Mouse (Mus musculus) C2C12 (cell line): ENCODE measurements around the gene Scn10a.

Experiments
- CTCF ChIP-seq: IDR thresholded peaks from one replicate; pipeline ENCODE4 v1.5.1; 2011; ENCODE audit not compliant: control insufficient read depth, insufficient read depth, insufficient read length
- MAX ChIP-seq: IDR thresholded peaks from one replicate; pipeline ENCODE4 v1.6.1; 2011; ENCODE audit warnings: mild to moderate bottlenecking, control low read depth

DNA sequence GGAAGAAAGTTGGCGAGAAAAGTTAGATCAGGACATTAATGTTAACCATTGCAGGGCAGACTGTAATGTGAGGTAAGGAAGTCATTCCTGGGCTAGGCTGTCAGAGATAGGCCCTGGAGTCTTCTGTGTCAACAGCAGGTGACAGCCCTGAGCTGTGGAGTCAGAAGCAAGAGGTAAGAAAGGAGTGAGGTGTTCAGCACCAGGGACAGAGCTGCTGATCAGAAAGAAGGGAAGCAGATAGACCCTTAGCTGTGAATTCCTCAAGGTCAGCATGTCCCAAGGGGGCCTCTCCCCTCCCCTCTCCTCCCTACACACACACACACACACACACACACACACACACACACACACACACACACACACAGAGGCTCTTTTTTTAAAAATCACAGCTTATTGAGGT lies 55.0 kb downstream of the Scn10a start:
- TF ChIP-seq CTCF (no peak), MAX (no peak)
